Mouse (Mus musculus) C2C12 (cell line): ENCODE data around the gene Gstm6. TPM values are rescaled to one million over a fixed set of nuclear protein-coding genes. Genes with fewer than 3 reads are reported as not detected.

Experiments
- H3K27me3 ChIP-seq: one replicate; pipeline ENCODE4 v1.6.1; 2011; ENCODE audit not compliant: control insufficient read depth, insufficient read depth, insufficient read length
- H3K36me3 ChIP-seq: one replicate; pipeline ENCODE4 v1.6.1; 2011; ENCODE audit not compliant: control insufficient read depth, insufficient read depth
- H3K4me3 ChIP-seq: one replicate; pipeline ENCODE4 v1.5.1; 2011; ENCODE audit warnings: mild to moderate bottlenecking, control low read depth; ENCODE audit not compliant: poor library complexity, insufficient read depth, severe bottlenecking
- H3K79me2 ChIP-seq: one replicate; pipeline ENCODE4 v1.6.1; 2011; ENCODE audit not compliant: control insufficient read depth, insufficient read depth
- H3K79me3 ChIP-seq: one replicate; pipeline ENCODE4 v1.6.1; 2011; ENCODE audit warnings: low read depth, control low read depth
- H3ac ChIP-seq: one replicate; pipeline ENCODE3; 2011; ENCODE audit warnings: low read depth; ENCODE audit not compliant: control insufficient read depth, insufficient read length
- CEBPB ChIP-seq: IDR thresholded peaks from one replicate; pipeline ENCODE4 v1.6.1; 2011; ENCODE audit warnings: low read depth, mild to moderate bottlenecking, control low read depth, moderate library complexity
- CTCF ChIP-seq: IDR thresholded peaks from one replicate; pipeline ENCODE4 v1.5.1; 2011; ENCODE audit not compliant: control insufficient read depth, insufficient read depth, insufficient read length
- FOSL1 ChIP-seq: IDR thresholded peaks from one replicate; pipeline ENCODE4 v1.8.0; 2011; ENCODE audit warnings: mild to moderate bottlenecking, low read length; ENCODE audit not compliant: poor library complexity, insufficient read depth, severe bottlenecking
- MAX ChIP-seq: IDR thresholded peaks from one replicate; pipeline ENCODE4 v1.6.1; 2011; ENCODE audit warnings: mild to moderate bottlenecking, control low read depth
- MYOD1 ChIP-seq: IDR thresholded peaks from one replicate; pipeline ENCODE4 v1.6.1; 2011; ENCODE audit warnings: low read depth; ENCODE audit not compliant: control insufficient read depth, insufficient read length
- MYOG ChIP-seq: IDR thresholded peaks from one replicate; pipeline ENCODE4 v1.6.1; 2011; ENCODE audit not compliant: control insufficient read depth, insufficient read length; ENCODE audit errors: extremely low read depth
- USF1 ChIP-seq: IDR thresholded peaks from one replicate; pipeline ENCODE4 v1.6.1; 2011; ENCODE audit warnings: low read depth, mild to moderate bottlenecking, control low read depth, moderate library complexity
- polyA plus RNA-seq: library from polyadenylated mRNA; unstranded; fragments of >200 nt; fragmentation: generic; extraction: Trizol; gene quantifications from one replicate; pipeline ENCODE4 v1.2.1, GENCODE M21; 2012; ENCODE audit warnings: missing spikeins

Gstm6 gene
- polyA plus RNA-seq, 1 experiment: not detected

GRCm38 (mm10) chr3:107929731-107930130 lies 13.8 kb downstream of the Gstm6 start:
- Histone ChIP-seq H3K79me3 (no peaks in the 10 kb centered on the region), H3ac (no peak overlapping the region)
- TF ChIP-seq FOSL1 (no peak), MYOD1 (no peak), USF1 (no peak), CTCF (no peak), MYOG (no peak), CEBPB (no peak)

GRCm38 (mm10) chr3:107929243-107929642 lies 14.3 kb downstream of the Gstm6 start:
- Histone ChIP-seq H3K4me3 (no peak overlapping the region), H3ac (no peak overlapping the region), H3K27me3 (peaks cover 13% of the 10 kb centered on the region), H3K79me2 (no peaks in the 10 kb centered on the region), H3K36me3 (no peaks in the 10 kb centered on the region), H3K79me3 (no peaks in the 10 kb centered on the region)
- TF ChIP-seq CEBPB: no peak
- TF ChIP-seq MYOD1: no peak
- TF ChIP-seq CTCF: no peak
- TF ChIP-seq USF1: no peak
- no peak for TF ChIP-seq FOSL1
- TF ChIP-seq MYOG: no peak
- TF ChIP-seq MAX: no peak

More at GRCm38 (mm10) chr3:107929731-107930130, 13.8 kb downstream of the Gstm6 start:
- Histone ChIP-seq H3K27me3 (peaks cover 15% of the 10 kb centered on the region), H3K36me3 (no peaks in the 10 kb centered on the region), H3K79me2 (no peaks in the 10 kb centered on the region), H3K4me3 (no peak overlapping the region)

- no peak overlapping the region for H3ac ChIP-seq
- H3K27me3 ChIP-seq: peaks cover 9% of the 10 kb centered on the region
- no peak overlapping the region for H3K4me3 ChIP-seq
- TF ChIP-seq CEBPB (no peak), MYOD1 (no peak), CTCF (no peak), MAX (no peak), FOSL1 (no peak), USF1 (no peak), MYOG (no peak)
- no peaks in the 10 kb centered on the region for H3K36me3 ChIP-seq
- no peaks in the 10 kb centered on the region for H3K79me3 ChIP-seq
- no peaks in the 10 kb centered on the region for H3K79me2 ChIP-seq
Observed at GRCm38 (mm10) chr3:107928691-107929090, 14.9 kb downstream of the Gstm6 start.

- Histone ChIP-seq H3ac (no peak overlapping the region), H3K27me3 (peaks cover 12% of the 10 kb centered on the region), H3K79me3 (no peaks in the 10 kb centered on the region), H3K36me3 (no peaks in the 10 kb centered on the region), H3K79me2 (no peaks in the 10 kb centered on the region), H3K4me3 (no peak overlapping the region)
- TF ChIP-seq MYOG (no peak), MYOD1 (no peak), FOSL1 (no peak), CTCF (no peak), USF1 (no peak), CEBPB (no peak)
Observed at GRCm38 (mm10) chr3:107927841-107928240, 15.7 kb downstream of the Gstm6 start.

- Histone ChIP-seq H3K4me3 (no peak overlapping the region), H3ac (no peak overlapping the region), H3K36me3 (no peaks in the 10 kb centered on the region), H3K79me2 (no peaks in the 10 kb centered on the region), H3K27me3 (peaks cover 26% of the 10 kb centered on the region), H3K79me3 (no peaks in the 10 kb centered on the region)
- TF ChIP-seq MYOD1 (no peak), FOSL1 (no peak), MYOG (no peak), MAX (no peak), CTCF (no peak), CEBPB (no peak), USF1 (no peak)
Observed at GRCm38 (mm10) chr3:107925335-107925734, 18.2 kb downstream of the Gstm6 start.

- H3K4me3 ChIP-seq: no peak overlapping the region
- no peaks in the 10 kb centered on the region for H3K36me3 ChIP-seq
- H3K79me3 ChIP-seq: no peaks in the 10 kb centered on the region
- TF ChIP-seq CTCF (no peak), CEBPB (no peak), MYOD1 (no peak), MAX (no peak), USF1 (no peak), MYOG (no peak), FOSL1 (no peak)
- no peaks in the 10 kb centered on the region for H3K79me2 ChIP-seq
- peaks cover 26% of the 10 kb centered on the region for H3K27me3 ChIP-seq
- H3ac ChIP-seq: no peak overlapping the region
Observed at GRCm38 (mm10) chr3:107920348-107920747, 23.2 kb downstream of the Gstm6 start.
